Mouse (Mus musculus) olfactory bulb, adult 2 months (tissue): Measurements from ENCODE around the gene Arhgap28. TPM values are rescaled to one million over a fixed set of nuclear protein-coding genes. Genes with fewer than 3 reads are reported as not detected.
"Not testable (repeated sequence)": the region's sequence is repeated elsewhere in the genome, so short reads cannot be mapped to it uniquely, and the experiment has no call there.

Source experiments
- H3K27ac ChIP-seq: fragments of 200-500 bp; 2 replicates; pipeline ENCODE4 v1.5.1; 2012; ENCODE audit warnings: low read depth, low read length; ENCODE audit not compliant: insufficient read depth
- H3K4me1 ChIP-seq: fragments of 200-500 bp; 2 replicates; pipeline ENCODE4 v1.6.1; 2012; ENCODE audit warnings: low read length; ENCODE audit not compliant: control insufficient read depth, insufficient read depth
- H3K4me3 ChIP-seq: fragments of 200-500 bp; 2 replicates; pipeline ENCODE4 v1.5.1; 2012; ENCODE audit warnings: mild to moderate bottlenecking, low read depth, low read length, moderate library complexity; ENCODE audit not compliant: insufficient read depth
- CTCF ChIP-seq: fragments of 200-500 bp; IDR thresholded peaks from 2 replicates; pipeline ENCODE4 v1.5.1; 2012; ENCODE audit warnings: low read depth, mild to moderate bottlenecking, low read length, moderate library complexity; ENCODE audit not compliant: insufficient read depth
- POLR2A ChIP-seq: fragments of 200-500 bp; IDR thresholded peaks from 2 replicates; pipeline ENCODE4 v1.6.1; 2012; ENCODE audit warnings: mild to moderate bottlenecking, low read depth, low read length, moderate library complexity; ENCODE audit not compliant: insufficient read depth
- WGBS: fragments of 180-500 bp; shearing (Covaris S2); methylation state at CpG from one replicate; pipeline ENCODE4 v1.1.7; 2018; 5-methylcytosine and 5-hydroxymethylcytosine counted together
- polyA plus RNA-seq: library from polyadenylated mRNA; stranded (reverse); fragments of >200 nt; gene quantifications from 2 replicates; pipeline ENCODE4 v1.2.4, GENCODE M21; 2012; ENCODE audit warnings: low replicate concordance; ENCODE audit not compliant: missing spikeins, insufficient read depth, insufficient read length

The Arhgap28 gene
- polyA plus RNA-seq, 1 experiment: not detected

DNA sequence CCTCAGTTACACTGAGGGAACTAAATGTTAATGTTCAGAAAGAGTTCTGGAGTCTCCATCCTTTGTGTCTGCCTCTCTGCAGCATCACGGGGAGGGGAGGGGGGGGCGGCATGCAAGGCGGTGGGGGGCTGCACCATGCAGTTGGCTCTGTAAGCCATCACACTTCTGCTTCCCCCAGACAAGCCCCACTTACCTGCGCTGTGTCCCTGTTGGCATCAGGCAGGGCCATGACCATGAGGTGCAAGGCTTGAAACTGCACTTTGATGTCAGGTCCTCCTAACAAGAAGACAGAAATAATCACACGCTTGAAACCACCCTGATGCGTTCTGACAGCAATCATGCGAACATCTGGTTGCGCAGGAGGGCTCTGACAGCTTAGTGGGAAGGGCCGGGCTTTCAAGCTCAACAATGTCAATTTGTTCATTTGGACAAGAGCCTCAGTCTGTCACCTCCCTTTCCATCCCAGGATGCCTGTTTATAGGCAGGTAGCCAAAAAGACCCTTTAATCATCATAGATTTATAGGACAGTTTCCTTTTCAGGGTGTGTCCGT, 142.8 kb downstream of the Arhgap28 start:
- TF ChIP-seq POLR2A (no peak), CTCF (no peak)
- no peak overlapping the region for H3K27ac ChIP-seq
- WGBS: 61% methylated on average over 10 of the region's 10 CpGs
- no peaks in the 10 kb centered on the region for H3K4me1 ChIP-seq
- no peak overlapping the region for H3K4me3 ChIP-seq

DNA sequence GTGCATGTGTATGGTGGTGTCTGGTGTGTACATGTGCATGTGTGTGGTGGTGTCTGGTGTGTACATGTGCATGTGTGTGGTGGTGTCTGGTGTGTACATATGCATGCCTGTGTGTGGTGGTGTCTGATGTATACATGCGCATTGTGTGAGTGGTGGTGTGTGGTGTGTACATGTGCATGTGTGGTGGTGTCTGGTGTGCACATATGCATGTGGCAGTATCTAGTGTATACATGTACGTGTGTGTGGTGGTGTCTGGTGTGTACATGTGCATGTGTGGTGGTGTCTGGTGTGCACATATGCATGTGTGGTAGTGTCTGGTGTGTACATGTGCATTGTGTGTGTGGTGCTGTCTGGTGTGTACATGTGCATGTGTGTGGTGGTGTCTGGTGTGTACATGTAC, 162.4 kb downstream of the Arhgap28 start:
- not testable (repeated sequence) for H3K27ac ChIP-seq, H3K4me1 ChIP-seq, H3K4me3 ChIP-seq
- 94% methylated on average over 2 of the region's 2 CpGs for WGBS

- TF ChIP-seq POLR2A (no peak), CTCF (no peak)
- Histone ChIP-seq H3K4me3 (no peak overlapping the region), H3K27ac (no peak overlapping the region), H3K4me1 (no peaks in the 10 kb centered on the region)
- WGBS: 83% methylated on average over 13 of the region's 13 CpGs
These were observed 165.0 kb downstream of the Arhgap28 start for GRCm38 (mm10) chr17:67838948-67839347.

DNA sequence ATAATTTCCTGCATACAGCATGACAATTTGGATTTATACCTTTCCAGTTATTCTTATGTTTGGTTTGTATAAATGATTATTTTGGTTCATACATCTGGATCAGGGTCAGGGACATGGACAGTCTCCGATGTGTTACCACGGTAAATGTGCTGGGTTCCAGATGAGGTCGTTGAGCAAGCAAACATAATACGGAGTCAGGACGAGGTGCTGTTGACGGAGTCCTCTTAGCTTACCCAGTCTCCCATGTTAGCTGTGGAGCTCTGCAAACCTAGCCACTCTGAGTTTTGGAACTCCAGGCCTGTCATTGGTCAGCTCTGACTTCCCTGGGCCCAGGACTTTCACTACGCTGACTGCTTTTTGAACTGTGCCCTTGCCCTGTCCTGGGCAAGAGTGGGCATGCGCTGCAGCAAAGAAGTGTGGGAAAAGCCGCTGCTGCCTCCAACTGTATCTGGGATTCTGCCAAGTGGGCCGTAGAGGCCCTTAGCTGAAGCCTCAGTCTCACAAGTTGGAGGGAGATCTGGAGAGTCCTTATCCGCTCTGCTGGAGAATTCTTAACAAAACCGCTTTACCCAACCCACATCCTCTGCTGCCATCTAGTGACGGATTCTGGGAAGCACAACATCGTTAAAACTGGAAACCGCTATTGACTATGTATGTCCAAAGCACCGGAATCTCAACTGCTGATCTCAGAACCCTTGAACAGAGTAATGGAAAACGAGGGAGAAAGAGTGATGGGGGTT, 166.4 kb downstream of the Arhgap28 start:
- WGBS: 45% methylated on average over 17 of the region's 17 CpGs
- Histone ChIP-seq H3K27ac (no peak overlapping the region), H3K4me1 (no peaks in the 10 kb centered on the region), H3K4me3 (no peak overlapping the region)
- TF ChIP-seq CTCF (no peak), POLR2A (no peak)

- no peak overlapping the region for H3K4me3 ChIP-seq
- H3K4me1 ChIP-seq: no peaks in the 10 kb centered on the region
- WGBS: 96% methylated on average over 20 of the region's 20 CpGs
- TF ChIP-seq CTCF (no peak), POLR2A (no peak)
- no peak overlapping the region for H3K27ac ChIP-seq
These were observed 167.6 kb downstream of the Arhgap28 start for GRCm38 (mm10) chr17:67836146-67836895.

DNA sequence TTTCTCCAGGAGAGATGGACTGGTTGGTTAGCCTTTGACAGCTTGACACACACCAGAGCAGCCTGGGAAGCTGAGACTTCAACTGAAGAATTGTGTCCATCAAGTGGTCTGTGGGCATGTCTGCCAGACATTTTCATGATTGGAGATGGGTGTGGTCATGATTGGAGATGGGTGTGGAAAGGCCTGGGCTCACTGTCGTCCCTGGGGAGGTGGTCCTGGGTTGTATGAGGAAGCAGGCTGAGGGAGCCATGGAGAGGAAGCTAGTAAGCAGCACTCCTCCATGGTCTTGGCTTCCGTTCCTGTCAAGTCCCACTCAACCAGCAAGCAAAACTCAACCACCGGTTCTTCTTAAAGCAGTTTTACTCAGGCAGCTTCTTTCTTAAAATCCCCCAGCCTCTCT, 176.5 kb downstream of the Arhgap28 start:
- no peak overlapping the region for H3K4me3 ChIP-seq
- no peaks in the 10 kb centered on the region for H3K4me1 ChIP-seq
- no peak overlapping the region for H3K27ac ChIP-seq
- no peak for TF ChIP-seq POLR2A
- TF ChIP-seq CTCF: no peak
- WGBS: 97% methylated on average over 3 of the region's 3 CpGs

DNA sequence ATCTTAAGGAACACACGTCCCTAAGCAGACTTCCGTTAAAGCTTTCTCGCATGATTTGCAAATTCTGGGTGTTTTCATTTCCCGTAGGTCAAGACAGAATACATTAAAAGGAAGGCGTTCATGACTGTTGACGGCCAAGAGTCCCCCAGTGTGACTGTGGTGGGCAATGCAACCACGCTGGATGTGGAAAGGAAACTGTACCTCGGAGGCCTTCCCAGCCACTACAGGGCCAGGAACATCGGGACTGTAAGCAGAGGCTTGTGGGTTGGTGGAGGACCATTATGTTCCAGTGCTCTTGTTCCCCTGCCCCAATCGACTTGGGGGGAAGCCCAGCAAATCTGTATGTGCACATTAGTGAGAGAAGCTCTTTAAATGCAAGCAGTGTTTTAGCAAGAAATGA, 187.0 kb downstream of the Arhgap28 start:
- TF ChIP-seq POLR2A (no peak), CTCF (no peak)
- no peaks in the 10 kb centered on the region for H3K4me1 ChIP-seq
- 96% methylated on average over 10 of the region's 10 CpGs for WGBS
- no peak overlapping the region for H3K27ac ChIP-seq
- no peak overlapping the region for H3K4me3 ChIP-seq

DNA sequence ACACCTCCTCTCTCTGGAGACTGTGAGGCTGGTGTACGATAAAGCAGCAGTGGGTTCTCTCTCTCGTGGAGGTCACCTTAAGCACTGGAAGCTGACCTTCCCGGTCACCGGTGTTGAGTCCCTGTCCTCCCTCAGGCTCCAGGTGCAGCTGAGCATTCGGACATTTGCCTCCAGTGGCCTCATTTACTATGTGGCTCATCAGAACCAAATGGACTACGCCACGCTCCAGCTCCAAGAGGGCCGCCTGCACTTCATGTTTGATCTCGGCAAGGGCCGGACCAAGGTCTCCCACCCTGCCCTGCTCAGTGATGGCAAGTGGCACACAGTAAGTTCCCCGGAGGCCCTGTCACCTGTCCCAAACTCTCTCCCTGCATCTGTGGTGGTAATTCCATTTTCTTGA, 188.2 kb downstream of the Arhgap28 start:
- WGBS: 95% methylated on average over 11 of the region's 11 CpGs

GRCm38 (mm10) chr17:67813666-67814065, 190.3 kb downstream of the Arhgap28 start:
- Histone ChIP-seq H3K27ac (no peak overlapping the region), H3K4me3 (no peak overlapping the region), H3K4me1 (no peaks in the 10 kb centered on the region)
- no peak for TF ChIP-seq POLR2A
- TF ChIP-seq CTCF: no peak
- WGBS: 59% methylated on average over 6 of the region's 6 CpGs

More for the DNA sequence above, 188.2 kb downstream of the Arhgap28 start:
- Histone ChIP-seq H3K4me1 (no peaks in the 10 kb centered on the region), H3K27ac (no peak overlapping the region), H3K4me3 (no peak overlapping the region)
- TF ChIP-seq POLR2A (no peak), CTCF (no peak)
